16 mouse cellular contexts compared by ENCODE assay signal in the genomic region with DNA sequence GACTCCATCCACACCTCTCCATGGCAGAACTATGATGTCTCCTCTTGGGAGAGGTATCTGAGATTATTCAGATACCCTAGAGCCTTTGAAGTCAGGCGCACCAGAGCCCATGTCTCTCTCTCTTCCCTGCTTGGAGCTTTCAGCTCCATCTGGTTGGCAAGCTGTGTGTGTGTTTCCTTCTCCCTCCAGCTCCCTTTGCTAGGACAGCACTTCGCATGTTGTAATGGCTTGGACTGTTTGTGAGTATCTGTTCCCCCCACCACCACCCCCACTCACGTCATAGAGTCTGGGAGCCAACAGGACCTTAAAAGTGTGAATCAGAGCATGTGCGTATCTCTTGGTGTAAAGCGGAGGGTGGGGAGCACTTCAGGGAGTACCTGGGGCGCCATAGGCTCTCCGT. TPM values are rescaled to one million over a fixed set of nuclear protein-coding genes. Genes with fewer than 3 reads are reported as not detected.
A peak's percentile ranks its signal among the peaks of the same experiment; 100 is the strongest.
DNase-seq lines count a peak whose midpoint lies in the region; ATAC-seq lines count a peak whose summit lies in the region.
"Had no signal": no experiment of that assay in that cellular context is flagged by ENCODE, and none has a peak within 500 bp of the region (broad histone marks: within the 10 kb centered on the region; RNA-seq: fewer than 3 reads in every experiment).

No protein-coding gene starts in this region.

- peak; percentile 48 to 55 for DNase-seq in cerebellum, adult 18-20 months
- no peak for DNase-seq in cerebellum, adult 11 months
- DNase-seq in frontal cortex, postnatal 14 days (ENCODE audit: low spot score in 2 of 2) = no peak
- DNase-seq in cerebellum, postnatal 14 days = peak; percentile 66 to 68
- DNase-seq in layer of hippocampus, postnatal 36 days = peak; percentile 50 to 57
- DNase-seq: adrenal gland, adult 8-10 months; gastrocnemius, postnatal 36 days; kidney, adult 18-20 months; retina, postnatal 1 day; thymus, postnatal 14 days had no signal

- peak; percentile 59 for ATAC-seq in frontal cortex, adult (ENCODE audit: low TSS enrichment)
- no peak for ATAC-seq in inflammation-experienced regulatory T-cells, adult 6 months
- ATAC-seq: CD4-positive, CD25-positive, alpha-beta regulatory T cell, adult 4 months; hindbrain, postnatal 0 days; Patski had no signal

RNA-seq across cellular contexts. Expression of a gene that starts 6.5 kb away (rescaled TPM):
- total RNA-seq in layer of hippocampus, postnatal 36 days (2021) = 100 to 1,000 TPM; 968 to 982 TPM
- polyA plus RNA-seq in inflammation-experienced regulatory T-cells, adult 6 months (2017; shearing (Covaris generic)) = not detected
- polyA plus RNA-seq: CD4-positive, CD25-positive, alpha-beta regulatory T cell, adult 4 months; macrophage had no signal

Comparison
In these comparisons a context has a peak if more than half of its experiments do, and no peak if none do; other contexts are left out.
1. DNase-seq: peak in cerebellum, adult 18-20 months (2 of 2), cerebellum, postnatal 14 days (2 of 2) and layer of hippocampus, postnatal 36 days (2 of 2); none in cerebellum, adult 11 months (single experiment) and frontal cortex, postnatal 14 days (0 of 2).